Mouse (Mus musculus): ENCODE data around the gene Rfx5. TPM values are rescaled to one million over a fixed set of nuclear protein-coding genes. Genes with fewer than 3 reads are reported as not detected.
A peak's percentile ranks its signal among the peaks of the same experiment; 100 is the strongest.
"Not testable (repeated sequence)": the region's sequence is repeated elsewhere in the genome, so short reads cannot be mapped to it uniquely, and the experiment has no call there.

Gene Rfx5
- total RNA-seq, 2 experiments from 2014 or later, result 23.3 to 28.2 TPM

DNA sequence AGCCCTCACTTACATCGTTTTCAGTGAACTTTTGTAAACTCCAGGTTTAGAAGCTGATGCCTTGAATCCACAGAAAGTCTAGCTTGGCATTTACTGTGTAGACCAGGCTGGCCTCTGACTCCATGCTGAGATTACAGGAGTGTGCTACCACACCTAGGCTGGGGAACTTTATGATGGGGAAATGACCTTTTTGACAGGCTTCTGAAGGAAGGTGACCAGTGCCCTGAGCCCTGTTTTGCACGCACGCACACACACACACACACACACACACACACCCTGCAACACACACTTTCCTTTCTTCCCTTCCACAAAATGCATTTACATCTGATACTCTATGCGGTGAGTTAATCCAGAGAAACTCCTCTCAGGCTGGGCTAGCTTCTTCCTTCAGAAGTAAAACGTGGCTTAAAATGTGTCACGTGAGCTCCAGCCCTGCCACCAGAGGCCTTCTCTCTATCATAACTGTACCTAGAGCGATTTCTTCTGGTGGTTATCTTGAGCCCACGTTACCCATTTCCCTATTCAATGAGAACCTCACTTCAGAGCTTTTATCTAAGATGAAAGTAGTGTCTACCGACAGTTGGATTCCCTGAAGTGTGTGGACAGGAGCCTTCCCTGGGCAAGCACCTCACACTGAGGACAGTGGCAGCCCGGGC, 22.3 kb upstream of the Rfx5 start:
- intact Hi-C loops (cut with DNase I), result loop anchor here (10.0 kb wide), 1 partner anchor 237 kb away; the partner anchor contains the start of gene Selenbp2
- not testable (repeated sequence) for H3K27ac ChIP-seq; H3K4me3 ChIP-seq; DNase-seq (ENCODE audit: extremely low spot score in 1 of 2, low spot score in 2 of 2)

DNA sequence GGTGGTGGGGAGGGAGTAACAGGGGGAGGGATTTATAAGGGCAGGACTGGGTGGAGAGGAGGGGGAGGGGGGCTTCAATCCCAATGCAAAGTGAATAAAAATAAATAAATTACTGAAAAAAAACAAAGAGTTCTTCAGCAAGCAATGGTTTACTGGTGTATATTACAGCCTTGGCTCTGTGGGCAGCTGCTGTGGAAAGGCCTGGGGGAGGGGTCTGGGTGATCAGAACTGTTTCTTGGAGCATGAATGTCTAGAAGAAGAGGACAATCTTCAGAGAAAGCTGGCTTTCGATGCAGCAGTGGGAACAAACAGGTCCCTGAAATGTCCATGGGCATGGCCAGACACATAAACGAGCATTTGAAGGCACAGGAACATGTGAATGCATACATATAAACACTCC, 21.6 kb upstream of the Rfx5 start:
- H3K27ac ChIP-seq, result not testable (repeated sequence)
- intact Hi-C loops (cut with DNase I), result loop anchor here (10.0 kb wide), 1 partner anchor 237 kb away; the partner anchor contains the start of gene Selenbp2

DNA sequence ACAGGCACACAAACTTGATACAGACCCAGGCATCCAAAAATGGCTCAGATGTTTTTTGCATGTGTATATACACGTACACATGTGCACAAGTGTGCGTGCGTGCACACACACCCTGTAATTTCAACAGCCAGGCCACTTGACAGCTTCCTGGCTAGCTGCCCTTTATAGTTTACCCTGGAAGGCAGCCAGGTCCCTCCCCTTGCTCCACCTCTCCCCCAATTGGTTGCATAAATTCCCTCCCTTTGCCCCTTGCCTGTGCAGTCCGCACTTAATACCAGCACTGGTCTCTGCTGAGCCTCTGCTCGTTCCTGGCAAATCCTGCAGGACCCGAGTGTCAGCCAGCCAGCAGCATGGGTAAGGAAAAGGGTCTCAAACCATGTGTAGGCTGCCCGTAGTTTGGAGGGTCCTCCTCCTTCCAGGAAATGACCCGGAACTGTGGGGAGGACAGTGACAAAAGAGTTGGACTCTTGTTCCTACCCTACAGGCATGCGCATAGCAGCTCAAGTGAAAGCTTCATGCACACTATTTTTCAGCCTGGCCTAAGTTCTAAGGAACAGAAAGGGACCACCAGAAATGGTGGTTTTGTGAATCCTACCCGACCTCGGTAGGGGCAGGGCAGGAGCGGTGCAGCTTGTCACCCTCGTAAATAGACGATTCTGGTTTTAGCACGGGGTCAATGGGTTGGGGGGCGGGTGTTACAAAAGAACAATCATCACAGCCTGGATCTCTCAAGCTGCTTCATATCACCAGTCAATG, 20.9 kb upstream of the Rfx5 start, which contains the start of gene Selenbp1:
Selenbp1 (plus strand) TSS at position 248 of the 756 bp plus-strand sequence.
- Histone ChIP-seq H3K27ac (peak within 1 kb of the TSS; percentile 67), H3K4me3 (peak within 1 kb of the TSS; percentile 33)
- peak; percentile 39 for DNase-seq (ENCODE audit: extremely low spot score in 1 of 2, low spot score in 2 of 2)
- TF ChIP-seq CTCF (IDR thresholded peaks at IDR 0.05), result no peak
- intact Hi-C loops (cut with DNase I), result loop anchor here (10.0 kb wide), 1 partner anchor 238 kb away; the partner anchor contains the start of gene Selenbp2

More for the DNA sequence above, 21.6 kb upstream of the Rfx5 start:
- not testable (repeated sequence) for DNase-seq (ENCODE audit: extremely low spot score in 1 of 2, low spot score in 2 of 2); H3K4me3 ChIP-seq

DNA sequence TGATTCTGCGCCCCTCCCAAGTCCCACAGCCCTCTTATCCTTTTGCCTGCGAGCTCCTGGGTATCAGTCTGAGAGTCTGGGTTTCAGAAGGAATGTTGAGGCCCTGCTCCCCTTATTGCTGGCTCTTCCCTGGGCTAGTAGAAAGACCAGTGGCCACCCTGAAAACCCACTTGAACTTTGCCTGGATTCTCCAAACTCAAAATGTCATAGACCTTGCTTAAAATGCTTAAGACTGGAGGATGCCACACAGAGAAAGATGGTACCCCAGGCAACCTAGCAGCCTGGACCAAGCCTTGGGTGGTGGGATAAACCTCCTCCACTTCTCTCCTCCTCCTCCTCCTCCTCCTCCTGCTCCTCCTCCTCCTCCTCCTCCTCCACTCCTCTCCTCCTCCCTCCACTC, 20.3 kb upstream of the Rfx5 start:
- not testable (repeated sequence) for H3K27ac ChIP-seq; H3K4me3 ChIP-seq; DNase-seq (ENCODE audit: extremely low spot score in 1 of 2, low spot score in 2 of 2)
- intact Hi-C loops (cut with DNase I), result loop anchor here (10.0 kb wide), 1 partner anchor 239 kb away; the partner anchor contains the start of gene Selenbp2

DNA sequence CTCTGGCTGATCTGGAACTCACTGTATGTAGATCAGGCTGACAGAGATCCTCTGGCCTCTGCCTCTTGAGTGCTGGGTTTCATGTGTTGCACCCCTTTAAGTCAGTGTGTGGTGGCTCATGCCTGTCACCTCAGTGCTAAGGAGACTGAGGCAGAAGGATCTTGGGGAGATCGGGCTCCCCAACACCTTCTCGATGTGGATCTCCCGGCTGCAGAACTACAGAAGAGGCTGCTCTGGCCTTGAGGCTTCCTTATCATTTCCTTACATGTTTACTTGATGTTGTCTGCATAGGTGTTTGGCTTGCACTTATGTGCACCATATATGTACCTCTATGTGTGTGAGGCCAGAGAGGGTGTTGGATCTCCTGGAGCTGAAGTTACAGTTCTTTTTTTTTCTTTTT, 19.3 kb upstream of the Rfx5 start:
- DNase-seq (ENCODE audit: extremely low spot score in 1 of 2, low spot score in 2 of 2); H3K27ac ChIP-seq; H3K4me3 ChIP-seq: not testable (repeated sequence)
- intact Hi-C loops (cut with DNase I), result loop anchor here (10.0 kb wide), 1 partner anchor 240 kb away; the partner anchor contains the start of gene Selenbp2

DNA sequence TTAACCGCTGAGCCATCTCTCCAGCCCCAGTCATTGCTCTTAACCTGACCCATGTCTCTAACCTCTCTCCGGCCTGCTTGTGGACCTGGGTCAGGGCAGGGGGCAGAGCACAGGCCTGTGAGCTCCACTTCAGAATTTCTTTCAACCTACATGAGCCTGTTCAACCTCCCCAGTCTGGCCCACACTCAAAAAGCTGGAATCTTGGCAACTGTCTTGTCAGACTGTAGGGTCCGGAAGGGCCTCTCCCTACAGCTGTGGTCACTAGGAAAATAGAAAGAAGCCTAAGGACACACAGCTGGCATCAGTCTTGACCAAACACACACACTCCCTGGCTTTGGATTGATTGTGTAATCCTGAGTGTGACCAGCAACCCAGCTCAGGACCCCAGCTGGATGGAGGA, 18.5 kb upstream of the Rfx5 start:
- intact Hi-C loops (cut with DNase I), result loop anchor here (10.0 kb wide), 1 partner anchor 241 kb away; the partner anchor contains the start of gene Selenbp2

DNA sequence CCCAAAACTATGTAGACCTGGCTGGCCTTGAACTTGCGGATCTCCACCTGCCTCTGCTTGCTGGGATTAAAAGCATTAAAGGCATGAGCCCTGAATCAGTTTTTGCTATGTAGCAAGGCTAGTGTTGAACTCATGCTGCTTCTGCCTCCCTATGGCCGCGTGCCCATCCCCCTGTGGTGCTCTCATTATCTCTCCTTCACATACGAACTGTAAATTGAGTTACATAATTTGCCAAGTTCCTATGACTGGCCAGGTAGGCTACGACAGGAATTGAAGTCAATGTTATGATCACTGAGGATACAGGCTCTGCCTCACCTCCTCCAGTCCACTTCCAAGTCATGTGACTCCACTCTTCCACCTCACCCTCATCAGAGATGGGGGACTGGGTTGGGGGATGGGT, 17.7 kb upstream of the Rfx5 start:
- not testable (repeated sequence) for H3K27ac ChIP-seq; H3K4me3 ChIP-seq; DNase-seq (ENCODE audit: extremely low spot score in 1 of 2, low spot score in 2 of 2)
- intact Hi-C loops (cut with DNase I), result loop anchor here (10.0 kb wide), 1 partner anchor 241 kb away; the partner anchor contains the start of gene Selenbp2

More for the DNA sequence above, 18.5 kb upstream of the Rfx5 start:
- not testable (repeated sequence) for DNase-seq (ENCODE audit: extremely low spot score in 1 of 2, low spot score in 2 of 2); H3K27ac ChIP-seq; H3K4me3 ChIP-seq

DNA sequence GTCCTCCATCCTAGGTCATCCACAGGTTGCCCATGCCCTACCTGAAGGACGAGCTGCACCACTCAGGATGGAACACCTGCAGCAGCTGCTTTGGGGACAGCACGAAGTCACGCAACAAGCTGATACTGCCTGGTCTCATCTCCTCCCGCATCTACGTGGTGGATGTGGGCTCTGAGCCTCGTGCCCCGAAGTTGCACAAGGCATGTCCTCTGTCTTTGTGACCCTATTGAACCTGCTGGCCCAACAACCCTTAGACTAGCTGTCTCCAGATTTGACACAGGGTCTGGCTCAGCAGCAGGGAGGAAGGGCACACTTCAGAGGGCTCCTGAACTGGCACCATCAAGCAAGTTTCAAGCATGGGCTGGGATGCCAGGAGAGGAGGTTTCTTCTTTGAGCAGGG, 16.7 kb upstream of the Rfx5 start:
- not testable (repeated sequence) for DNase-seq (ENCODE audit: extremely low spot score in 1 of 2, low spot score in 2 of 2); H3K27ac ChIP-seq; H3K4me3 ChIP-seq
- intact Hi-C loops (cut with DNase I), result loop anchor here (10.0 kb wide), 1 partner anchor 242 kb away; the partner anchor contains the start of gene Selenbp2

DNA sequence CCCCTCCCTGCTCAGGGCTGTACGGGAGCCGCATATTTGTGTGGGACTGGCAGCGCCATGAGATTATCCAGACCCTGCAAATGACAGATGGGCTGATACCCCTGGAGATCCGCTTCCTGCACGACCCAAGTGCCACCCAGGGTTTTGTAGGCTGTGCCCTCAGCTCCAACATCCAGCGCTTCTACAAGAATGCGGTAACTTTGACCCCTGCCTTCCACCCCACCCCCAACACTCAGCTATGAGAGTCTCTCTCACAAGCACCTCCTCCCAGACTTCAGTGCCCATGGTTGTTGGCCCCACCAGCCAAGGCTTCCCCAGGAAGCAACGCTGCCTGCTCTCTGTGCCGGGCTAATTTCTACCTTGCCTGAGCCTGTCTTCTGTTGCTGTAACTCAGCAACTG, 13.8 kb upstream of the Rfx5 start:
- DNase-seq (ENCODE audit: extremely low spot score in 1 of 2, low spot score in 2 of 2); H3K4me3 ChIP-seq; H3K27ac ChIP-seq; intact Hi-C loops (cut with DNase I): not testable (repeated sequence)

DNA sequence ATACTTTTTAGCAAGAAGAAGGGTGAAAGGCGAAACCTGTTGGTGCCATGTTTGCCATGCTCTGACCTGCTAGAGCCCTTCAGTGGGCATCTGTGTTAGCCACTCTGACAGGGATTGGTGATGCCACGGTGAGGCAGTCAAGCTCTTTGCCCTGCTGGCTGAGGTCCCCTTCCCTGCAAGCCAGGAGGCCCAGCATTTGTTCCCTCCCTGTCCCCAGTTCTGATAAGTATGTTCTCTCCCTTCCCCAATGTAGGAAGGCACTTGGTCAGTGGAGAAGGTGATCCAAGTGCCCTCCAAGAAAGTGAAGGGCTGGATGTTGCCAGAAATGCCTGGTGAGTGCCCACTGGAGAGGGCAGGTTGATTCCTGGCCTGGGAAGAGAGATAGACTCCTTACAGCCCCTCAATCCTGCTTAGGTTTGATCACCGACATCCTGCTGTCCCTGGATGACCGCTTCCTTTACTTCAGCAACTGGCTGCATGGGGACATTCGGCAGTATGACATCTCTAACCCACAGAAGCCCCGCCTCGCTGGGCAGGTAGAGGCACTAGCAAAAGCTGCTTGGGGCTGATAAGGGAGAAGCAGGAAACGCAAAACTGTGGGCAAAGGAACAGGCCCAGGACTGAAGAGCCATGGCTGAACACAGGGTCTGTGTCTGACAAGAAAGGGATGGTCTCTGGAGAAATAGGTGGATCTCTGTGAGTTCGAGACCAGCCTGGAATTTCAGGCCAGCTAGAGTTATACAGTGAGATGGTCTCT, 11.5 kb upstream of the Rfx5 start:
- H3K4me3 ChIP-seq; H3K27ac ChIP-seq; DNase-seq (ENCODE audit: extremely low spot score in 1 of 2, low spot score in 2 of 2); intact Hi-C loops (cut with DNase I): not testable (repeated sequence)

DNA sequence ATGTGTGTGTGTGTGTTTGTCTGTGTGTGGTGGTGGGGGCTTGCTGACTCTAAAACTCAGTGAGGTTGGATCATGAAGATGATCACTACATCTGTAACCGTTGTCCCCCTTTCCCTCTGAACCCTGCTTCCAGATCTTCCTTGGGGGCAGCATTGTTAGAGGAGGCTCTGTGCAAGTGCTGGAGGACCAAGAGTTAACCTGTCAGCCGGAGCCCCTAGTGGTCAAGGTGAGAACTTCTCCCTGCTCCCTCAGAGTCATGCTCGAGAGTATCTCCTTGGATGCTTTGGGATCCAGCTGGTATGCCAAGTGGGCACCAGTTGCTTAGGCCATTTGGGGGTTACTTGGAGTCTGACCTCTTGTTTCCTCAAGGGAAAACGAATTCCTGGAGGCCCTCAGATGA, 10.2 kb upstream of the Rfx5 start:
- peak; percentile 38 for TF ChIP-seq CTCF (IDR thresholded peaks at IDR 0.05)
- H3K4me3 ChIP-seq; intact Hi-C loops (cut with DNase I); H3K27ac ChIP-seq; DNase-seq (ENCODE audit: extremely low spot score in 1 of 2, low spot score in 2 of 2): not testable (repeated sequence)
